20 mouse cellular contexts compared by ENCODE assay signal in genomic region chr14:122385758-122386157, GRCm38 (mm10).
DNase-seq lines count a peak whose midpoint lies in the region; ATAC-seq and TF ChIP-seq lines count a peak whose summit lies in the region.
"Had no signal": no experiment of that assay in that cellular context is flagged by ENCODE, and none has a peak within 500 bp of the region (broad histone marks: within the 10 kb centered on the region; RNA-seq: fewer than 3 reads in every experiment).

No protein-coding gene starts in this region.

- WGBS in cerebellum, adult 2 months, result 50% methylated on average over 5 of the region's 5 CpGs
- WGBS in forebrain, embryonic 11.5 days, result 96% methylated on average over 5 of the region's 5 CpGs
- 91% methylated on average over 5 of the region's 5 CpGs for WGBS in forebrain, embryonic 10.5 days
- WGBS in hindbrain, postnatal 0 days, result 86% methylated on average over 5 of the region's 5 CpGs
- WGBS in hindbrain, embryonic 13.5 days, result over 99% methylated on average over 5 of the region's 5 CpGs

- H3K4me1 ChIP-seq in cerebellum, adult 2 months (ENCODE audit: control insufficient read depth, insufficient read depth, low read length), result peaks cover 23% of the 10 kb centered on the region; the same call in 1 of the 2 replicates
- peaks cover 11% of the 10 kb centered on the region for H3K4me1 ChIP-seq in forebrain, embryonic 11.5 days (replicated peaks; ENCODE audit: control insufficient read depth, insufficient read depth, low read length)
- H3K4me1 ChIP-seq in forebrain, embryonic 10.5 days, result peaks cover 49% of the 10 kb centered on the region
- no peaks in the 10 kb centered on the region for H3K4me1 ChIP-seq in hindbrain, postnatal 0 days (ENCODE audit: insufficient read depth, low read length)
- H3K4me1 ChIP-seq in hindbrain, embryonic 13.5 days (replicated peaks), result peaks cover 22% of the 10 kb centered on the region; the same call in 1 of the 2 replicates
- H3K4me1 ChIP-seq: embryonic facial prominence, embryonic 10.5 days; embryonic facial prominence, embryonic 12.5 days had no signal

- H3K9me3 ChIP-seq in forebrain, embryonic 11.5 days (ENCODE audit: control insufficient read depth, low read length), result no peaks in the 10 kb centered on the region
- H3K9me3 ChIP-seq in forebrain, embryonic 10.5 days, result no peaks in the 10 kb centered on the region
- H3K9me3 ChIP-seq in hindbrain, postnatal 0 days (ENCODE audit: low read length), result no peaks in the 10 kb centered on the region
- no peaks in the 10 kb centered on the region for H3K9me3 ChIP-seq in hindbrain, embryonic 13.5 days
- H3K9me3 ChIP-seq: embryonic facial prominence, embryonic 10.5 days; embryonic facial prominence, embryonic 12.5 days; forebrain, embryonic 13.5 days; forebrain, embryonic 15.5 days; G1E had no signal

- H3K9ac ChIP-seq in forebrain, embryonic 11.5 days (ENCODE audit: low read length), result no peak overlapping the region
- H3K9ac ChIP-seq in hindbrain, postnatal 0 days (replicated peaks; ENCODE audit: low read length), result no peak overlapping the region
- H3K9ac ChIP-seq in hindbrain, embryonic 13.5 days, result no peak overlapping the region
- H3K9ac ChIP-seq: embryonic facial prominence, embryonic 12.5 days; forebrain, embryonic 13.5 days; forebrain, embryonic 15.5 days; forebrain, postnatal 0 days had no signal

- H3K4me3 ChIP-seq in cerebellum, adult 2 months (replicated peaks; ENCODE audit: insufficient read depth, low read depth, low read length), result no peak overlapping the region
- H3K4me3 ChIP-seq in forebrain, embryonic 11.5 days (ENCODE audit: low read depth, low read length), result no peak overlapping the region
- H3K4me3 ChIP-seq in forebrain, embryonic 10.5 days, result no peak overlapping the region
- H3K4me3 ChIP-seq in hindbrain, postnatal 0 days (ENCODE audit: low read length), result no peak overlapping the region
- no peak overlapping the region for H3K4me3 ChIP-seq in hindbrain, embryonic 13.5 days
- H3K4me3 ChIP-seq: embryonic facial prominence, embryonic 10.5 days; embryonic facial prominence, embryonic 12.5 days; forebrain, embryonic 13.5 days; forebrain, embryonic 15.5 days had no signal

- H3K36me3 ChIP-seq in forebrain, embryonic 11.5 days (ENCODE audit: control insufficient read depth, insufficient read depth, low read length), result no peaks in the 10 kb centered on the region
- H3K36me3 ChIP-seq in forebrain, embryonic 10.5 days (replicated peaks), result no peaks in the 10 kb centered on the region
- no peaks in the 10 kb centered on the region for H3K36me3 ChIP-seq in hindbrain, postnatal 0 days (ENCODE audit: insufficient read depth, low read length)
- H3K36me3 ChIP-seq in hindbrain, embryonic 13.5 days, result no peaks in the 10 kb centered on the region
- H3K36me3 ChIP-seq: embryonic facial prominence, embryonic 10.5 days; embryonic facial prominence, embryonic 12.5 days; forebrain, embryonic 15.5 days had no signal

- TF ChIP-seq POLR2A in cerebellum, adult 2 months (IDR thresholded peaks at IDR 0.05; ENCODE audit: borderline replicate concordance, insufficient read depth, low read length), result no peak

- peak in 1 of 2 experiments; percentile 61 for DNase-seq in cerebellum, adult 2 months
- no peak for DNase-seq in cerebellum, adult 11-12 months
- DNase-seq in forebrain, embryonic 11.5 days (ENCODE audit: low spot score), result peak; percentile 19
- DNase-seq in forebrain, embryonic 10.5 days (ENCODE audit: extremely low spot score, low spot score), result no peak
- no peak for DNase-seq in hindbrain, postnatal 0 days (ENCODE audit: low spot score)
- DNase-seq: adrenal gland, adult 8-10 months; adrenal gland, postnatal 14 days; adrenal gland, postnatal 36 days; B cell, adult 2 months; forebrain, postnatal 0 days had no signal

- no peak overlapping the region for H3K4me2 ChIP-seq in forebrain, embryonic 11.5 days (ENCODE audit: low read depth, low read length, severe bottlenecking)
- H3K4me2 ChIP-seq in hindbrain, postnatal 0 days (ENCODE audit: low read depth, low read length), result peak overlapping the region; percentile 22; the same call in 1 of the 2 replicates
- no peak overlapping the region for H3K4me2 ChIP-seq in hindbrain, embryonic 13.5 days
- H3K4me2 ChIP-seq: embryonic facial prominence, embryonic 12.5 days; forebrain, embryonic 15.5 days had no signal

- no peak for ATAC-seq in forebrain, embryonic 11.5 days (replicated peaks; ENCODE audit: low FRiP score)
- ATAC-seq in hindbrain, postnatal 0 days, result no peak
- ATAC-seq in hindbrain, embryonic 13.5 days (ENCODE audit: low FRiP score), result no peak
- ATAC-seq: activated CD4-positive, CD25-positive, alpha-beta regulatory T cell, adult 4 months; CD4-positive, CD25-positive, alpha-beta regulatory T cell, adult 4 months; forebrain, embryonic 13.5 days; forebrain, embryonic 15.5 days; forebrain, postnatal 0 days; Patski had no signal

- H3K27ac ChIP-seq in cerebellum, adult 2 months (ENCODE audit: insufficient read depth, low read length), result peak overlapping the region; percentile 93
- no peak overlapping the region for H3K27ac ChIP-seq in forebrain, embryonic 11.5 days (ENCODE audit: low read depth, low read length)
- H3K27ac ChIP-seq in forebrain, embryonic 10.5 days, result no peak overlapping the region
- H3K27ac ChIP-seq in hindbrain, postnatal 0 days, result peak overlapping the region; percentile 52
- H3K27ac ChIP-seq in hindbrain, embryonic 13.5 days, result no peak overlapping the region
- H3K27ac ChIP-seq: embryonic facial prominence, embryonic 10.5 days; embryonic facial prominence, embryonic 12.5 days; forebrain, embryonic 13.5 days had no signal

- TF ChIP-seq CTCF in cerebellum, adult 2 months (IDR thresholded peaks at IDR 0.05; ENCODE audit: borderline replicate concordance, insufficient read depth, low read depth, low read length), result no peak
- no peak for TF ChIP-seq CTCF in hindbrain, postnatal 0 days (IDR thresholded peaks at IDR 0.05; ENCODE audit: low read depth)

- H3K27me3 ChIP-seq in cerebellum, adult 2 months (ENCODE audit: control insufficient read depth, insufficient read depth, low read length), result no peaks in the 10 kb centered on the region
- peaks cover 3% of the 10 kb centered on the region; the same call in 1 of the 2 replicates for H3K27me3 ChIP-seq in forebrain, embryonic 11.5 days (ENCODE audit: control insufficient read depth, insufficient read depth, low read length)
- peaks cover 57% of the 10 kb centered on the region for H3K27me3 ChIP-seq in forebrain, embryonic 10.5 days (ENCODE audit: poor library complexity, severe bottlenecking)
- H3K27me3 ChIP-seq in hindbrain, postnatal 0 days (ENCODE audit: insufficient read depth, low read length), result peaks cover 8% of the 10 kb centered on the region; the same call in 1 of the 2 replicates
- H3K27me3 ChIP-seq in hindbrain, embryonic 13.5 days, result peaks cover 24% of the 10 kb centered on the region
- H3K27me3 ChIP-seq: CH12.LX, Patski had no signal

Comparison
In these comparisons a context has a peak if more than half of its experiments do, and no peak if none do; other contexts are left out.
1. H3K27ac ChIP-seq: peak in cerebellum, adult 2 months (single experiment) and hindbrain, postnatal 0 days (single experiment); none in forebrain, embryonic 11.5 days (single experiment), forebrain, embryonic 10.5 days (single experiment) and hindbrain, embryonic 13.5 days (single experiment).